Mouse (Mus musculus) heart, embryonic 13.5 days (tissue): ENCODE data around the gene Aspg. TPM values are rescaled to one million over a fixed set of nuclear protein-coding genes. Genes with fewer than 3 reads are reported as not detected.

ENCODE experiments used
- ATAC-seq: fragments of 200-750 bp; cut with Nextera tagmentation; 2 replicates; pipeline ENCODE4 v1.8.0; 2017; ENCODE audit warnings: moderate TSS enrichment; ENCODE audit not compliant: insufficient number of reproducible peaks, low FRiP score, low TSS enrichment; ENCODE audit errors: extremely low read depth
- H3K27ac ChIP-seq: fragments of 300-500 bp; sonication (generic); replicated peaks from 2 replicates; pipeline ENCODE4 v1.5.1; 2015; ENCODE audit warnings: moderate library complexity, mild to moderate bottlenecking, inconsistent platforms
- H3K27me3 ChIP-seq: fragments of 300-500 bp; sonication (generic); replicated peaks from 2 replicates; pipeline ENCODE4 v1.6.1; 2015; ENCODE audit warnings: mild to moderate bottlenecking, inconsistent platforms
- H3K36me3 ChIP-seq: fragments of 300-500 bp; sonication (generic); 2 replicates; pipeline ENCODE4 v1.6.1; 2015; ENCODE audit warnings: mild to moderate bottlenecking, inconsistent platforms
- H3K4me1 ChIP-seq: fragments of 300-500 bp; sonication (generic); 2 replicates; pipeline ENCODE4 v1.6.1; 2015; ENCODE audit warnings: inconsistent platforms
- H3K4me2 ChIP-seq: fragments of 300-500 bp; sonication (generic); 2 replicates; pipeline ENCODE4 v1.6.1; 2015; ENCODE audit warnings: inconsistent platforms, mild to moderate bottlenecking, moderate library complexity
- H3K4me3 ChIP-seq: fragments of 300-500 bp; sonication (generic); 2 replicates; pipeline ENCODE4 v1.5.1; 2015; ENCODE audit warnings: moderate library complexity, mild to moderate bottlenecking, inconsistent platforms
- H3K9ac ChIP-seq: fragments of 300-500 bp; sonication (generic); 2 replicates; pipeline ENCODE4 v1.6.1; 2015; ENCODE audit warnings: inconsistent platforms, mild to moderate bottlenecking, moderate library complexity
- H3K9me3 ChIP-seq: fragments of 300-500 bp; sonication (generic); 2 replicates; pipeline ENCODE4 v1.6.1; 2016; ENCODE audit warnings: inconsistent platforms
- WGBS: fragments of 180-500 bp; shearing (Covaris S2); methylation state at CpG from one replicate; pipeline ENCODE4 v1.1.7; 2015; ENCODE audit warnings: mixed read lengths; 5-methylcytosine and 5-hydroxymethylcytosine counted together
- microRNA counts: library from miRNA; unstranded; fragments of <30 nt; microRNA quantifications from one replicate; lab custom pipeline; 2016
- microRNA-seq: library from miRNA; unstranded; fragments of <30 nt; microRNA quantifications from one replicate; pipeline ENCODE4, GENCODE M21; 2016
- polyA plus RNA-seq: library from polyadenylated mRNA; unstranded; fragments of >200 nt; fragmentation: Nextera tagmentation; extraction: Ambion mirVana; gene quantifications from 2 replicates; pipeline ENCODE4 v1.2.1, GENCODE M21; 2015

Gene Aspg
- polyA plus RNA-seq, 1 experiment from 2014 or later, result 1.1 TPM

DNA sequence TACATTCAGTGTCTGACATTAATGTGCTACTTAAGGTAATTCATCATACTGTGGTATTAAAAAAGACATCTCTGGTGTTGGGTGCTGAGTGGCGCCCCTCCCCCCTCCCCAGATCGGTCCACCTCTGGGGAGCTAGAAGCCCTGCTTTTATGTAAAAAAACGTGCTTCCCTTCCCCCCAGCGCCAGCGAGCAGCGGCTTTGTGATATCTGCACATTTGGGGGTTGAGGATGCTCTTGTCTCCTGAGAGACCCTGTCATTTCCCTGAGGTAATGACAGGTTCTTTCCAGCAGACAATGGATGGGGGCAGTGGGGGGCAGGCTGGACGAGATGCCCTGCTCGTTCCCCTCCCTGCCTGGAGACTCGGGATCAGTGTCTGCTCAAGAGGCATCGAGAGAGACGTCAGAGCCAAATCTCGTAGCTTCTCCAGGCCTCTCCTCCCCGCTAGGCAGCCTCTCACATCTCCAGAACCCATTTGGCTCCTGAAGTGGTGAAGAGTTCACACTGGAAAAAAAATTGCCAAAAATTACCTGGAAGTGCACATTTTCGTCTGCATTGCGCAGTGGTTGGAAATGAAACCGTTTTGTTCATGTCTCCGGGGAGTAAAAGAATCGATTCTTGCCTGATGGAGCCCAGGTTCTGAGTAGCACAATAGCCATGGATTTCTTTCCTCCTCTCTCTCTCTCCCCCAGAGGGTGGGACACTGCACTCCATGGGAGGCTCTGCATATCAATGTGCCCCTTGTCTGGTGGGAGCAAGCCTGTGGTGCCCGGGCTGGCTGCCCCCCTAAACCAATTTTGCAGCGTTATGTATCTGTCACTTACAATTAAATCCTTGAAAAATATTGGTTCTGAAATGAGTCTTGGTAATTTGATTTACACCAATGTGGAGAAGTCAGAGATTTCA, 64.4 kb downstream of the Aspg start:
- peaks cover 19% of the 10 kb centered on the region for H3K36me3 ChIP-seq
- peaks cover 7% of the 10 kb centered on the region; the same call in 1 of the 2 replicates for H3K27me3 ChIP-seq
- H3K27ac ChIP-seq, result no peak overlapping the region
- ATAC-seq, result no peak
- H3K9ac ChIP-seq, result 0 out of 2 replicates have a peak overlapping the region, but pooled peaks have one; percentile 19
- no peak overlapping the region for H3K4me2 ChIP-seq
- H3K4me3 ChIP-seq, result no peak overlapping the region
- H3K4me1 ChIP-seq, result peaks cover 22% of the 10 kb centered on the region
- 40% methylated on average over 20 of the region's 20 CpGs for WGBS
- H3K9me3 ChIP-seq, result no peaks in the 10 kb centered on the region

DNA sequence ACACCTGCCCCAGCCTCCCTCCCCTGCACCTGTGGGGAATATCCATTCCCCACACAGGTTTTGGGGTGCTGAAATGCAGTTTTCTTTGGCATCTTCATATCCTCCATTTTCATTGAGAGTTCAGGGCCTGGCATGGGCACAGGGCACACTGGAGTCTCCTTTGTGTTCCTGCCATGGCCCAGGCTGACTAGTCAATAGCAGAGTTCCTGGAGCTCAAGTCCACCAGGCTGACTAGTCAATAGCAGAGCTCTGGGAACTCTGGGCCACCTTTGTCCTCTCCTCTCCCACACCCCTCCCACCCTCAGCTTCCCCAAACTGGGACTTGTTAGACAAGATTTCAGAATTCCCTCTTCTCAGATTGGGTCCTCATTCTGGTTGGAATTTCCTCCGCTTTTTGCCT, 65.2 kb downstream of the Aspg start:
- H3K4me1 ChIP-seq, result peaks cover 22% of the 10 kb centered on the region
- no peak overlapping the region for H3K9ac ChIP-seq
- peaks cover 7% of the 10 kb centered on the region; the same call in 1 of the 2 replicates for H3K27me3 ChIP-seq
- H3K9me3 ChIP-seq, result no peaks in the 10 kb centered on the region
- no peak overlapping the region for H3K4me3 ChIP-seq
- no peak overlapping the region for H3K4me2 ChIP-seq
- ATAC-seq, result no peak
- peaks cover 23% of the 10 kb centered on the region for H3K36me3 ChIP-seq
- H3K27ac ChIP-seq, result no peak overlapping the region
- 97% methylated on average over 1 of the region's 1 CpGs for WGBS

DNA sequence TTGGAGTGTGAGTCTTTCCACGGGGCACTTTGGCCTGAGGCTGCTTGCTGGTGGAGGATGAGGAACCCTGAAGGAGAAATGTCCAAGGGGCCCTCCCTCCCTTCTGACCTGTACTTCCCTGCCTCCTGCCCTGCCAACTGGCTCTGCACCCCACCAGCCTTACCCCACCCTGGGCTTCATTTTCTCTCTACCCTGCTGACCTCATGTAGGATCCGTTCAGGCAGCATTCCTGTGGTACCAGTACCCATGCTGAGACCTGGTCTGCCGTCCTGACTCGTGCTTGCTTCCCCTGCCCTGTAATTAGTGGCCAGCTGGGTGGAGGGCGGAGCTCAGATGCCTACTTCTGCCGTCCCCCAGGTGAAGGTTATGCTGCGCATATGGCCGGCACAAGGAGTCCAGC, 65.7 kb downstream of the Aspg start:
- no peak overlapping the region for H3K9ac ChIP-seq
- H3K27me3 ChIP-seq, result peaks cover 7% of the 10 kb centered on the region; the same call in 1 of the 2 replicates
- peaks cover 27% of the 10 kb centered on the region for H3K36me3 ChIP-seq
- no peak overlapping the region for H3K4me3 ChIP-seq
- WGBS, result 71% methylated on average over 8 of the region's 8 CpGs
- ATAC-seq, result no peak
- no peak overlapping the region for H3K4me2 ChIP-seq
- H3K27ac ChIP-seq, result no peak overlapping the region
- H3K4me1 ChIP-seq, result peaks cover 22% of the 10 kb centered on the region
- H3K9me3 ChIP-seq, result no peaks in the 10 kb centered on the region

MicroRNA genes within 50 kb of the gene (microRNA counts, 519-probe panel; counts per million panel counts)
- microRNA mmu-miR-203 (lab: Ali Mortazavi, UCI), result 209 counts per million, percentile 61 among the panel's probes with 10 or more counts

Small RNAs within 50 kb of the gene (microRNA-seq; reads per million reads assigned to microRNA genes)
- gene Mir203 (406 reads per million, percentile 72 among the genes with 10 or more reads in this experiment), gene Mir3073a (not detected), gene Mir3073b (not detected)

Other genes with a start within 250 kb of the Aspg start
- 12.4 and 12.5 TPM in 2 replicates for gene Ppp1r13b, start 198.6 kb upstream of the Aspg start, polyA plus RNA-seq
- gene Atp5mpl, start 139.7 kb upstream of the Aspg start, polyA plus RNA-seq, result 1,511 and 1,650 TPM in 2 replicates
- gene Tdrd9, start 135.1 kb upstream of the Aspg start, polyA plus RNA-seq, result 0.07 and 0.19 TPM in 2 replicates
- 0.59 and 0.95 TPM in 2 replicates for gene Rd3l, start 125.4 kb upstream of the Aspg start, polyA plus RNA-seq
- 1.6 TPM in 2 replicates for gene Kif26a, start 39.5 kb downstream of the Aspg start, polyA plus RNA-seq